Mouse (Mus musculus): ENCODE measurements at regions not wholly inside any gene's neighbourhood (a gene's known extent, or its start where the extent isn't known, plus 50 kb on each side); places are given as distances from the start of the nearest gene placed in this dataset.

DNA sequence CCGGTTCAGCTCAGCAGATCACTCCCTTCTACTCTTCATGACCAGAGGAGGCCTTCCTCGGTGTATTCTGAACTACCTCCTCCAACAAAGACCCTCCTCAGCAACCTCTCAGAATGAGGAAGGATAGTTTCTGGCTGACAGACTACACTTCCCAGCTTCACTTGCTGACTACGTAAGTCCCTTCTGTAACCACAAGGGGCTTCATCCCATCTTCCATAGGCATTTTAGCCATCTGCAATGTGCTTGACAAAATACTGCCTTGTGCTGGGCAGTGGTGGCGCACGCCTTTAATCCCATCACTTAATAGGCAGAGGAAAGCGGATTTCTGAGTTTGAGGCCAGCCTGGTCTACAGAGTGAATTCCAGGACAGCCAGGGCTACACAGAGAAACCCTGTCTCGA lies 299.6 kb downstream of the Rapgef2 start:
- no peak for TF ChIP-seq POLR2A (IDR thresholded peaks at IDR 0.05; ENCODE audit: low read depth, low read length)
- no peak for TF ChIP-seq CTCF (IDR thresholded peaks at IDR 0.05; ENCODE audit: borderline replicate concordance, insufficient read depth, low read length)

Data from embryonic fibroblast, embryonic 13.5 days (primary cell).